Mouse (Mus musculus) myocyte (in vitro differentiated cells): Measurements from ENCODE around the gene Olfr262. TPM values are rescaled to one million over a fixed set of nuclear protein-coding genes. Genes with fewer than 3 reads are reported as not detected.
"Not testable (repeated sequence)": the region's sequence is repeated elsewhere in the genome, so short reads cannot be mapped to it uniquely, and the experiment has no call there.

Experiments
- H3K27me3 ChIP-seq: one replicate; pipeline ENCODE4 v1.6.1; 2011; ENCODE audit not compliant: control insufficient read depth, insufficient read depth, insufficient read length
- H3K36me3 ChIP-seq: one replicate; pipeline ENCODE4 v1.6.1; 2011; ENCODE audit not compliant: control insufficient read depth, insufficient read depth
- H3K4me2 ChIP-seq: one replicate; pipeline ENCODE4 v1.6.1; 2011; ENCODE audit warnings: low read depth, control low read depth
- H3K4me3 ChIP-seq: one replicate; pipeline ENCODE4 v1.5.1; 2011; ENCODE audit warnings: mild to moderate bottlenecking, control low read depth, moderate library complexity
- H3K79me2 ChIP-seq: one replicate; pipeline ENCODE4 v1.6.1; 2011; ENCODE audit not compliant: control insufficient read depth, insufficient read depth
- H3ac ChIP-seq: one replicate; pipeline ENCODE4 v1.6.1; 2011; ENCODE audit not compliant: control insufficient read depth, insufficient read length
- CEBPB ChIP-seq: IDR thresholded peaks from 2 replicates; pipeline ENCODE4 v1.6.1; 2011; ENCODE audit warnings: mild to moderate bottlenecking, moderate library complexity; ENCODE audit not compliant: poor library complexity, insufficient read depth, severe bottlenecking
- E2F4 ChIP-seq: IDR thresholded peaks from one replicate; pipeline ENCODE4 v1.6.1; 2011; ENCODE audit warnings: mild to moderate bottlenecking, control low read depth, moderate library complexity; ENCODE audit not compliant: insufficient read depth
- MAX ChIP-seq: IDR thresholded peaks from one replicate; pipeline ENCODE4 v1.6.1; 2011; ENCODE audit warnings: low read depth, mild to moderate bottlenecking, control low read depth
- MYOD1 ChIP-seq, 3 experiments: IDR thresholded peaks; one replicate each; pipeline ENCODE4 v1.6.1; 2011; ENCODE audit warnings: control low read depth in 2 of 3, low read depth in 2 of 3, mild to moderate bottlenecking in 2 of 3, moderate library complexity in 1 of 3; ENCODE audit not compliant: insufficient read length in 2 of 3, control insufficient read depth in 1 of 3
- MYOG ChIP-seq, 3 experiments: IDR thresholded peaks; one replicate each; pipeline ENCODE4 v1.6.1; 2011; ENCODE audit warnings: control low read depth in 2 of 3, low read depth in 2 of 3, mild to moderate bottlenecking in 2 of 3; ENCODE audit not compliant: insufficient read length in 2 of 3, control insufficient read depth in 1 of 3, insufficient read depth in 1 of 3
- POLR2A ChIP-seq: IDR thresholded peaks from one replicate; pipeline ENCODE4 v1.6.1; 2011; ENCODE audit warnings: low read depth, mild to moderate bottlenecking, control low read depth, moderate library complexity; ENCODE audit not compliant: insufficient read length
- POLR2AphosphoS2 ChIP-seq: IDR thresholded peaks from one replicate; pipeline ENCODE4 v1.6.1; 2011; ENCODE audit warnings: low read depth, control low read depth; ENCODE audit not compliant: insufficient read length
- REST ChIP-seq: IDR thresholded peaks from one replicate; pipeline ENCODE4 v1.6.1; 2011; ENCODE audit warnings: mild to moderate bottlenecking, control low read depth, moderate library complexity; ENCODE audit not compliant: insufficient read depth, insufficient read length
- SRF ChIP-seq: IDR thresholded peaks from one replicate; pipeline ENCODE4 v1.6.1; 2011; ENCODE audit warnings: low read depth; ENCODE audit not compliant: control insufficient read depth, insufficient read length
- TCF12 ChIP-seq: IDR thresholded peaks from one replicate; pipeline ENCODE4 v1.6.1; 2011; ENCODE audit warnings: mild to moderate bottlenecking, control low read depth; ENCODE audit not compliant: poor library complexity, insufficient read depth, severe bottlenecking
- TCF3 ChIP-seq: IDR thresholded peaks from one replicate; pipeline ENCODE4 v1.6.1; 2011; ENCODE audit warnings: low read depth, control low read depth; ENCODE audit not compliant: insufficient read length
- USF1 ChIP-seq: IDR thresholded peaks from one replicate; pipeline ENCODE4 v1.6.1; 2011; ENCODE audit warnings: low read depth, mild to moderate bottlenecking, control low read depth, moderate library complexity
- polyA plus RNA-seq: library from polyadenylated mRNA; unstranded; fragments of >200 nt; fragmentation: generic; extraction: Trizol; gene quantifications from one replicate; pipeline ENCODE4 v1.2.1, GENCODE M21; 2012; ENCODE audit warnings: missing spikeins

Gene Olfr262
- not detected for polyA plus RNA-seq

GRCm38 (mm10) chr19:12241559-12241958 is at the start of gene Olfr262:
Olfr262 (minus strand) TSS chr19:12241659.
- no peak within 1 kb of the TSS for H3K4me3 ChIP-seq

GRCm38 (mm10) chr19:12279554-12279953 is 38.1 kb upstream of the Olfr262 start, which contains the start of gene Olfr1434:
Olfr1434 (plus strand) TSS chr19:12279854.
- Histone ChIP-seq H3K4me2 (no peak within 1 kb of the TSS), H3K4me3 (no peak within 1 kb of the TSS), H3K27me3 (no peaks in the 10 kb centered on the region), H3K79me2 (no peaks in the 10 kb centered on the region), H3ac (no peak within 1 kb of the TSS), H3K36me3 (no peaks in the 10 kb centered on the region)
- TF ChIP-seq SRF (no peak), POLR2A (no peak), POLR2AphosphoS2 (no peak), TCF3 (no peak), TCF12 (no peak), USF1 (no peak), MYOD1 (IDR thresholded peaks at IDR 0.05; ENCODE audit: control insufficient read depth in 1 of 3, insufficient read length in 2 of 3, low read depth in 2 of 3) (no peak), E2F4 (no peak), REST (no peak), MYOG (IDR thresholded peaks at IDR 0.05; ENCODE audit: control insufficient read depth in 1 of 3, insufficient read depth in 1 of 3, insufficient read length in 2 of 3, low read depth in 2 of 3) (no peak), MAX (no peak), CEBPB (no peak)

More at GRCm38 (mm10) chr19:12241559-12241958, at the start of gene Olfr262:
- Histone ChIP-seq H3K27me3 (no peaks in the 10 kb centered on the region), H3K79me2 (no peaks in the 10 kb centered on the region), H3K4me2 (no peak within 1 kb of the TSS), H3ac (no peak within 1 kb of the TSS), H3K36me3 (no peaks in the 10 kb centered on the region)
- TF ChIP-seq TCF12 (no peak), SRF (no peak)

- H3ac ChIP-seq, result no peak within 1 kb of the TSS
- no peaks in the 10 kb centered on the region for H3K27me3 ChIP-seq
- no peaks in the 10 kb centered on the region for H3K79me2 ChIP-seq
- H3K4me2 ChIP-seq, result no peak within 1 kb of the TSS
- no peak within 1 kb of the TSS for H3K4me3 ChIP-seq
- no peaks in the 10 kb centered on the region for H3K36me3 ChIP-seq
- TF ChIP-seq TCF3 (no peak), MYOG (IDR thresholded peaks at IDR 0.05; ENCODE audit: control insufficient read depth in 1 of 3, insufficient read depth in 1 of 3, insufficient read length in 2 of 3, low read depth in 2 of 3) (no peak), CEBPB (no peak), USF1 (no peak), SRF (no peak), E2F4 (no peak), TCF12 (no peak), MYOD1 (IDR thresholded peaks at IDR 0.05; ENCODE audit: control insufficient read depth in 1 of 3, insufficient read length in 2 of 3, low read depth in 2 of 3) (no peak), POLR2AphosphoS2 (no peak), POLR2A (no peak), REST (no peak)
Measured at GRCm38 (mm10) chr19:12260732-12261131, 19.3 kb upstream of the Olfr262 start, which contains the start of gene Olfr235. Olfr235 (plus strand) TSS chr19:12261032.

- H3K27me3 ChIP-seq, H3K4me2 ChIP-seq, H3ac ChIP-seq, H3K36me3 ChIP-seq, H3K4me3 ChIP-seq, H3K79me2 ChIP-seq: not testable (repeated sequence)
Measured at GRCm38 (mm10) chr19:12232496-12232895, 9.0 kb downstream of the Olfr262 start, which contains the start of gene Olfr1432. Olfr1432 (minus strand) TSS chr19:12232596.

- TF ChIP-seq TCF12 (no peak), MAX (no peak), REST (no peak), E2F4 (no peak), POLR2AphosphoS2 (no peak), MYOG (IDR thresholded peaks at IDR 0.05; ENCODE audit: control insufficient read depth in 1 of 3, insufficient read depth in 1 of 3, insufficient read length in 2 of 3, low read depth in 2 of 3) (no peak), SRF (no peak), CEBPB (no peak), MYOD1 (IDR thresholded peaks at IDR 0.05; ENCODE audit: control insufficient read depth in 1 of 3, insufficient read length in 2 of 3, low read depth in 2 of 3) (no peak), POLR2A (no peak), USF1 (no peak), TCF3 (no peak)
- H3K79me2 ChIP-seq, result no peaks in the 10 kb centered on the region
- no peak within 1 kb of the TSS for H3K4me3 ChIP-seq
- H3ac ChIP-seq, result no peak within 1 kb of the TSS
- no peak within 1 kb of the TSS for H3K4me2 ChIP-seq
- H3K36me3 ChIP-seq, result no peaks in the 10 kb centered on the region
- no peaks in the 10 kb centered on the region for H3K27me3 ChIP-seq
Measured at GRCm38 (mm10) chr19:12200334-12200733, 41.1 kb downstream of the Olfr262 start, which contains the start of gene Olfr1431. Olfr1431 (plus strand) TSS chr19:12200634.

GRCm38 (mm10) chr19:12199076-12199475 is 42.4 kb downstream of the Olfr262 start:
- H3ac ChIP-seq, H3K36me3 ChIP-seq, H3K79me2 ChIP-seq, H3K4me3 ChIP-seq, H3K4me2 ChIP-seq, H3K27me3 ChIP-seq: not testable (repeated sequence)

Other genes with a start within 250 kb of the Olfr262 start
- not detected for gene Olfr1423, start 200.3 kb downstream of the Olfr262 start, polyA plus RNA-seq
- not detected for gene Olfr1424, start 179.0 kb downstream of the Olfr262 start, polyA plus RNA-seq
- not detected for gene Olfr1425, start 163.9 kb downstream of the Olfr262 start, polyA plus RNA-seq
- not detected for gene Olfr1426, start 149.6 kb downstream of the Olfr262 start, polyA plus RNA-seq
- not detected for gene Olfr1427, start 138.3 kb downstream of the Olfr262 start, polyA plus RNA-seq
- gene Olfr1428, start 125.8 kb downstream of the Olfr262 start, polyA plus RNA-seq, result not detected
- not detected for gene Olfr76, start 118.5 kb downstream of the Olfr262 start, polyA plus RNA-seq
- not detected for gene Olfr1555-ps1, start 71.5 kb downstream of the Olfr262 start, polyA plus RNA-seq
- not detected for gene Olfr1431, start 41.0 kb downstream of the Olfr262 start, polyA plus RNA-seq
- not detected for gene Olfr1432, start 9.1 kb downstream of the Olfr262 start, polyA plus RNA-seq
- not detected for gene Olfr235, start 19.4 kb upstream of the Olfr262 start, polyA plus RNA-seq
- gene Olfr1434, start 38.2 kb upstream of the Olfr262 start, polyA plus RNA-seq, result not detected
- gene Olfr1436, start 57.5 kb upstream of the Olfr262 start, polyA plus RNA-seq, result not detected
- gene Olfr1437, start 83.4 kb upstream of the Olfr262 start, polyA plus RNA-seq, result not detected
- not detected for gene Olfr1438-ps1, start 94.3 kb upstream of the Olfr262 start, polyA plus RNA-seq
- gene Olfr1440, start 145.6 kb upstream of the Olfr262 start, polyA plus RNA-seq, result not detected
- not detected for gene Olfr1441, start 175.8 kb upstream of the Olfr262 start, polyA plus RNA-seq
- gene Pfpl, start 186.2 kb upstream of the Olfr262 start, polyA plus RNA-seq, result 0.02 TPM
- 0.06 TPM for gene Mpeg1, start 219.1 kb upstream of the Olfr262 start, polyA plus RNA-seq